15 mouse cellular contexts compared by ENCODE assay signal in the genomic region with DNA sequence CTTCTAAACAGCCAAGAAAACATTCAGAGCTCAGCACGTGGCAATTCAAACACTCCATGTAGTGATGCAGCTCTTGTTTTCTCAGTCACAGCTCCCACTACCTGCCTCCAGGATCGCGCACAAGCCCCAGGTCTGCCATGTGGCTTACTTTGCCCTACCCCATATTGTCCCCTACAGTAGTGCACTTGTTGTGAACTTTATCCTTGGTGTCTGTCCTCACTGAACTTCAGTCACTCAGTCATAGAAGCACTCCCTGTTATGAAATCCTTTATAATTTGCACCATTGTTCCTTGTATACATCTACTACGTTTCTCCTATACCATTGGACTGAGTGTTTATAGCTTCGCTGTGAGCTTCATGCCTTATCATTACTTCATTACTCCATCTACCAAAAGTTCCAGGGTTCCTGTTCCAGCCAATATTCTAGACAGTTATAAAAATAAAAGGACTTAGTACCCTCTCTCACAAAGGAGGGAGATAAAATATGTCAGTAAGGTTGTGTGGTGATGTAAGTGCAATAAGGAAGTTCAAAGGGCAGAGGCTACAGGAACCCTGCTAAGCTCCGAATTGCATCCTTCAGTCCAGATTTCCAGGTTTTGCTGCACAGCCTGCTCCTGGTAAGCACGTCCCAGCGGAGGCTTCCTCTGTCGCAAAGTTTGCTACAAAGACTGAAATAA.
"Had no signal": no experiment of that assay in that cellular context is flagged by ENCODE, and none has a peak within 500 bp of the region (broad histone marks: within the 10 kb centered on the region; RNA-seq: fewer than 3 reads in every experiment).

No protein-coding gene starts in this region.

- DNase-seq: kidney, postnatal 25 days; layer of hippocampus, postnatal 36 days; lung, embryonic 14.5 days; lung, postnatal 10 days; lung, postnatal 4 days; midbrain, embryonic 14.5 days; spleen, adult 18-20 months; thymus, adult 18-20 months; thymus, postnatal 14 days had no signal

- H3K4me2 ChIP-seq: kidney, embryonic 15.5 days; limb, embryonic 15.5 days; liver, embryonic 12.5 days; lung, embryonic 14.5 days; neural tube, embryonic 15.5 days had no signal

- ATAC-seq: liver, embryonic 12.5 days had no signal

- H3K27ac ChIP-seq: kidney, embryonic 15.5 days; limb, embryonic 15.5 days; liver, embryonic 12.5 days; midbrain, embryonic 10.5 days had no signal

- H3K9me3 ChIP-seq: kidney, embryonic 15.5 days; limb, embryonic 15.5 days; liver, embryonic 12.5 days; midbrain, embryonic 10.5 days; neural tube, embryonic 15.5 days had no signal

- H3K4me3 ChIP-seq: kidney, embryonic 15.5 days; limb, embryonic 15.5 days; liver, embryonic 12.5 days; midbrain, embryonic 10.5 days; myocyte; neural tube, embryonic 15.5 days had no signal

- H3K4me1 ChIP-seq: liver, embryonic 12.5 days; midbrain, embryonic 10.5 days had no signal

- H3K36me3 ChIP-seq: kidney, embryonic 15.5 days; limb, embryonic 15.5 days; liver, embryonic 12.5 days; midbrain, embryonic 10.5 days; neural tube, embryonic 15.5 days had no signal

- H3K9ac ChIP-seq: kidney, embryonic 15.5 days; limb, embryonic 15.5 days; liver, embryonic 12.5 days; lung, embryonic 14.5 days; neural tube, embryonic 15.5 days had no signal

- H3K27me3 ChIP-seq: kidney, embryonic 15.5 days; liver, embryonic 12.5 days; neural tube, embryonic 15.5 days had no signal
